Mouse (Mus musculus): ENCODE measurements around the gene Mdh1b. TPM values are rescaled to one million over a fixed set of nuclear protein-coding genes. Genes with fewer than 3 reads are reported as not detected.

Mdh1b gene
- polyA plus RNA-seq, 1 experiment from 2014 or later: not detected

DNA sequence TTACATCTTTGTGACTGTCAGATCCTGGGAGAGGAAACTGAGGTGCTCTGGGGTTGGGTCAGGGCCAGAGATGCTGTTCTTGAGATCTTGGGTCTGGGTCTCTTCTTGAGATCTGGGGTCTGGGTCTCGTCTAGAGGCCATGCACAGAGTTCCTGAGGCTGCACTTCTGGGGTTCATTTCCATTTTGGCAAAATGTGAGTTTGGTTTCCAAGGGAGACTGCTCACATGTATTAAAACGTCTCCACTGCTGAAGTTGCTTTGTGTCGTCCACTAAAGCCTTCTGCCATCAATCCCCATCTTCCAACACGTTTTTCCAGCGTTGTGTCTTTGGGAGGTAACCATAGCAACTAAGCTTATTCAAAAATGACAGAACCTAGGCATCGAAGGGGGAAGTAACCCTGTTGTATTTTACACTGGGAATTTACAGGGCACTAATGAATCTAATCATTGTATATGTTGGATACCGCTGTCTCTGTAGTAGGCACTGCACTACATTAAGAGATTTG lies 33.8 kb upstream of the Mdh1b start:
- TF ChIP-seq CTCF (IDR thresholded peaks at IDR 0.05; ENCODE audit: low read depth): no peak
- DNase-seq (no peak), ATAC-seq (ENCODE audit: insufficient read depth) (no peak)
- Histone ChIP-seq H3K4me1 (ENCODE audit: insufficient read depth) (no peaks in the 10 kb centered on the region), H3K4me3 (ENCODE audit: low read depth, low read length) (no peak overlapping the region), H3K9me3 (ENCODE audit: low read depth, low read length) (no peaks in the 10 kb centered on the region), H3K9ac (no peak overlapping the region), H3K36me3 (ENCODE audit: insufficient read depth) (no peaks in the 10 kb centered on the region), H3K27ac (ENCODE audit: low read depth) (no peak overlapping the region), H3K27me3 (ENCODE audit: insufficient read depth, low read length) (no peaks in the 10 kb centered on the region), H3K4me2 (no peak overlapping the region)
- 38% methylated on average over 7 of the region's 7 CpGs for WGBS

DNA sequence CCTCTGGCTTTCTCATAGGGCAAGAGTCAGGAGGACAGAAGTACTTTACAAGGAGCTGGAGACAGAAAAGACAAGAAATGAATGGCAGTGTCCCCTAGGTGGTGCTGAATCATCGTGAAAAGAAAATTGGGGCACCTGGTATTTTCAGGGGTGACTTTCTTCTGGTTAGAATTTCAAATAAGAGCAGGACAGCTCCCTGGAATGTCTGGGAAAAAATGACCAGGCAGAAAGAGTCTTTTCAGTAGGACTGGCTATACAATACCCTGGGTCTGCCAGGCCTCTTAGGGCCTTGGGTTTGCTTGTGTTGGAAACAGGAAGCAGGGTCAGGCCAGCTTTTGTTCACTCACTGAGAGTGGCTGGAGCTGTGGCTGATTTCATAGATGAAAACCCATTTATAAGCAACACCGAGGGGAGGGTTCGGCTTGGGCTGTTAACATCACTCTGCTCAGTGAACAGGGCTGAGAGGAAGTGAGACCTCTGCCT lies 33.1 kb upstream of the Mdh1b start:
- H3K27ac ChIP-seq (ENCODE audit: low read depth): no peak overlapping the region
- no peaks in the 10 kb centered on the region for H3K4me1 ChIP-seq (ENCODE audit: insufficient read depth)
- TF ChIP-seq CTCF (IDR thresholded peaks at IDR 0.05; ENCODE audit: low read depth): peak; percentile 58
- H3K27me3 ChIP-seq (ENCODE audit: insufficient read depth, low read length): no peaks in the 10 kb centered on the region
- no peak overlapping the region for H3K4me2 ChIP-seq
- ATAC-seq (ENCODE audit: insufficient read depth) (peak; percentile 83), DNase-seq (peak; percentile 70)
- H3K4me3 ChIP-seq (ENCODE audit: low read depth, low read length): no peak overlapping the region
- H3K9me3 ChIP-seq (ENCODE audit: low read depth, low read length): no peaks in the 10 kb centered on the region
- H3K9ac ChIP-seq: no peak overlapping the region
- no peaks in the 10 kb centered on the region for H3K36me3 ChIP-seq (ENCODE audit: insufficient read depth)
- 18% methylated on average over 3 of the region's 3 CpGs for WGBS

DNA sequence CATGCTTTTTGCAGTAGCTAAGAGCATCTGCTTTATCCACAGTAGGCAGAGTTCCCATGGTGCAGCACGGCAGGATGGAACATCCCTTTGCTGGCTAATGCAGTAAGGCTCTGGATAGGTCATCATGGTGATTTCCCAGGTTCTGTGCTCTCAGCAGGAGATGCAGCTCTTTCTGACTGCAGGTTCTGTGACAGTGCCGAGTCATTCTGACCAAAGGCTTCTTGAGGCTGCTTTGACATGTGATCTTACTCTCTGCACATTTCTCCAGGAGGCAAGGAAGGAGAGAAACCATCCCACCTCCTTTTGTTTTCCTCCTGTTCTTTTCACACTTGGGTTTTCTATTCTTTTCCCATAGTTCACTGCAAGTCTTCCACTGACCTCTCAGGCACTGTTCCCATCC lies 25.9 kb upstream of the Mdh1b start:
- Histone ChIP-seq H3K4me1 (ENCODE audit: insufficient read depth) (no peaks in the 10 kb centered on the region), H3K27me3 (ENCODE audit: insufficient read depth, low read length) (no peaks in the 10 kb centered on the region), H3K9ac (no peak overlapping the region), H3K4me2 (no peak overlapping the region), H3K36me3 (ENCODE audit: insufficient read depth) (peaks cover 21% of the 10 kb centered on the region), H3K9me3 (ENCODE audit: low read depth, low read length) (no peaks in the 10 kb centered on the region), H3K4me3 (ENCODE audit: low read depth, low read length) (no peak overlapping the region), H3K27ac (ENCODE audit: low read depth) (no peak overlapping the region)
- no peak for TF ChIP-seq CTCF (IDR thresholded peaks at IDR 0.05; ENCODE audit: low read depth)
- ATAC-seq (ENCODE audit: insufficient read depth): no peak
- DNase-seq: no peak
- WGBS: 62% methylated on average over 2 of the region's 2 CpGs

DNA sequence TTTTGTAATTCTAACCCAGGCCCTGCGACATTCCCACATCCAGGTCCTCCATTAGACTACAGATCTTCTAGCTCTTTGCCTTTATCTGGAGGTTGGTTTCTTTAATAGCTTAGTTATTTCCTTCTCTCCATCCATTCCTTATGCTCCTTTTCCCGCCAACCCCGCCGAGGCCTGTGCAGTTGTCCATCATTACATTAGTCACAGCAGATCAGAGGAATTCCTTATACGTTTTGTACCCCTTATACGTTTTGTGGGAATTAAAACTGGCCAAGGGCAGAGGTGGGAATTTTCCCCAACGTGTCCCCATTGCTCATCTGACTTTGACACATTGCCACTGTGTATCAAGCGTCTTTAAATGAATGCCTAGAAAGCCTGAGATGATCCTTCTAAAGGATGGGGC lies 322 bp downstream of the Mdh1b start:
- no peak for DNase-seq
- TF ChIP-seq CTCF (IDR thresholded peaks at IDR 0.05; ENCODE audit: low read depth): no peak
- Histone ChIP-seq H3K27me3 (ENCODE audit: insufficient read depth, low read length) (no peaks in the 10 kb centered on the region), H3K9me3 (ENCODE audit: low read depth, low read length) (no peaks in the 10 kb centered on the region), H3K4me3 (ENCODE audit: low read depth, low read length) (peak overlapping the region; percentile 73), H3K9ac (peak overlapping the region; percentile 74), H3K27ac (ENCODE audit: low read depth) (no peak overlapping the region), H3K4me2 (peak overlapping the region; percentile 68), H3K36me3 (ENCODE audit: insufficient read depth) (no peaks in the 10 kb centered on the region), H3K4me1 (ENCODE audit: insufficient read depth) (peaks cover 8% of the 10 kb centered on the region; the same call in 1 of the 2 replicates)
- WGBS: 49% methylated on average over 8 of the region's 8 CpGs
- 0 out of 2 replicates have a peak, but pooled peaks have one; percentile 45 for ATAC-seq (ENCODE audit: insufficient read depth)

DNA sequence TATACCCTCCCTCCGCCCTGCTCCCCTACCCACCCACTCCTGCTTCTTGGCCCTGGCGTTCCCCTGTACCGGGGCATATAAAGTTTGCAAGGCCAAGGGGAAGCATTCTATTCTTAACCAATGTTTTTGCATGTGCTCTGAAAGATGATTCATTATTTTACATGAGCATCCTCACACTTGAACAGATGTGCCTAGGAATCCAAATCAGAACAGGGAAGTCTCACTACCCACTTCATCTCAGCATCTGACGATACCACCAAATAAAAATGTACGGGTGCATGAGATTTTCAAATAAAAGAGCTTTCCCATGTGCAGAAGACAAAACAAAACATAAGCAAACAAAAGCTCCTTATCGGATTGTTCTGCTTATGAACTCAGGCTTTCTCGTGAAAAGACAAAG lies 10.0 kb downstream of the Mdh1b start:
- Histone ChIP-seq H3K36me3 (ENCODE audit: insufficient read depth) (no peaks in the 10 kb centered on the region), H3K27me3 (ENCODE audit: insufficient read depth, low read length) (no peaks in the 10 kb centered on the region), H3K4me2 (no peak overlapping the region), H3K27ac (ENCODE audit: low read depth) (no peak overlapping the region), H3K9ac (no peak overlapping the region), H3K4me3 (ENCODE audit: low read depth, low read length) (no peak overlapping the region), H3K4me1 (ENCODE audit: insufficient read depth) (no peaks in the 10 kb centered on the region), H3K9me3 (ENCODE audit: low read depth, low read length) (no peaks in the 10 kb centered on the region)
- DNase-seq (no peak), ATAC-seq (ENCODE audit: insufficient read depth) (no peak)
- no peak for TF ChIP-seq CTCF (IDR thresholded peaks at IDR 0.05; ENCODE audit: low read depth)
- 81% methylated on average over 7 of the region's 7 CpGs for WGBS

DNA sequence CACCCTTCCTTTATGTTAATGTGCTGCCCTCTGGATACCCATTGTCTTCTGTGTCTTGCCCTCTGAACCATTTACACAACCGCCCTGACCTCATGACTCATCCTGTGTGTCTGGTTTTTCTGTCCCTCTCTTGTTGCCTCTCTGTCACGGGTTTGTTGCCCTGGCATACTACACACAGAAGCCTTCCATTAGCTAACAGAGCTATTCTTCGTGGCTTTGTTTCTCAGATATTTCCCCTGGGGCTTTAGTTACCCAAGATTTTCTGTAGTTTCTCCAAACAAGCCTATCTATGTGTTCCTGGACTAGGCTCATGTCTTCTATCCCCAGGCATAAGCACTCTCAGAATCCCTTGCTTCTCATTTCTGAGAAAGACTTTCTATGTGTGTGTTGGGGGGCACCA lies 21.2 kb downstream of the Mdh1b start:
- 63% methylated on average over 3 of the region's 3 CpGs for WGBS
- TF ChIP-seq CTCF (IDR thresholded peaks at IDR 0.05; ENCODE audit: low read depth): no peak
- no peaks in the 10 kb centered on the region for H3K9me3 ChIP-seq (ENCODE audit: low read depth, low read length)
- no peaks in the 10 kb centered on the region for H3K4me1 ChIP-seq (ENCODE audit: insufficient read depth)
- H3K9ac ChIP-seq: no peak overlapping the region
- no peak overlapping the region for H3K4me2 ChIP-seq
- DNase-seq: no peak
- no peak overlapping the region for H3K27ac ChIP-seq (ENCODE audit: low read depth)
- no peaks in the 10 kb centered on the region for H3K36me3 ChIP-seq (ENCODE audit: insufficient read depth)
- ATAC-seq (ENCODE audit: insufficient read depth): no peak
- no peaks in the 10 kb centered on the region for H3K27me3 ChIP-seq (ENCODE audit: insufficient read depth, low read length)
- no peak overlapping the region for H3K4me3 ChIP-seq (ENCODE audit: low read depth, low read length)

DNA sequence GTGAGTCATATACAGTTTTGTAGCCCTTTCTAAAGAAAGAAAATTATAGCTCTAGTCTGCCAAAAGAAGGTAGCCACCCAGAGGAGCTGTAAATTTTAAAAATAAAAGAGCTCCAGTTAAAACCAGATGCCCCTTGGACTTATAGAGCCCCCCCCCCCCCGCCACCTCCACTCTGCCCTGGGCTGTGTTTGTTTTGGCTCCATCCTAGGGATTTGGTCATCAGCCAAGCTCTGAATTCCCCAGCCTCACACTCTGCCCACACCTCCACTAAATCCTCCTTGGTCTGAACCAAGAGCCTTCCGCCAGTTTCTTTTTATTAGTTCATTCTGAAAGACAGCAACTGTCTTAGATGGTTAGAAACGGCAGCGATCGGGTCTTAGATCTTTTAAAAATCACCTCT lies 24.4 kb downstream of the Mdh1b start:
- no peaks in the 10 kb centered on the region for H3K36me3 ChIP-seq (ENCODE audit: insufficient read depth)
- no peak overlapping the region for H3K4me3 ChIP-seq (ENCODE audit: low read depth, low read length)
- H3K9ac ChIP-seq: no peak overlapping the region
- no peak overlapping the region for H3K4me2 ChIP-seq
- H3K27me3 ChIP-seq (ENCODE audit: insufficient read depth, low read length): no peaks in the 10 kb centered on the region
- peak; percentile 49 for DNase-seq
- H3K9me3 ChIP-seq (ENCODE audit: low read depth, low read length): no peaks in the 10 kb centered on the region
- no peak overlapping the region for H3K27ac ChIP-seq (ENCODE audit: low read depth)
- H3K4me1 ChIP-seq (ENCODE audit: insufficient read depth): no peaks in the 10 kb centered on the region
- no peak for ATAC-seq (ENCODE audit: insufficient read depth)
- TF ChIP-seq CTCF (IDR thresholded peaks at IDR 0.05; ENCODE audit: low read depth): no peak
- 53% methylated on average over 5 of the region's 5 CpGs for WGBS

DNA sequence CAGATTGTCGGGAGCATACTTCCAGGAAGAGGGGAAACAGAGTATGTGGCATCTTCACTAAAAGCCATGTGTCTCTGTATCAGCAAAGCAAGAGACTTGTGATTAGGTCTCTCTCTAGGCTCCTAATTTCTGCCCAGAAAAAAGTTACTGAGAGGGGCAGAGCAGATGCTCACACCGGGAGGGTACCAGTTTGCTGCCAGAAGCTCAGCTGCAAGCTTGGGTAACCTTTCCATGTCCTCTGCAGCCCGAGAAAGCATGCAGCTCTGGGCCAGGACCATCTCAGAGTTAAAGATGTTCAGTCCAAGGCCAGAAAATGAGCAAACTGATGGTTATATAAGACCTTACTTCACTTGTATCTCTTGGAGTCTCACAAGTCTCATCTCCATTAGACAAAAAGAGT lies 33.3 kb downstream of the Mdh1b start:
- no peaks in the 10 kb centered on the region for H3K27me3 ChIP-seq (ENCODE audit: insufficient read depth, low read length)
- DNase-seq: no peak
- TF ChIP-seq CTCF (IDR thresholded peaks at IDR 0.05; ENCODE audit: low read depth): no peak
- no peak overlapping the region for H3K4me2 ChIP-seq
- no peak overlapping the region for H3K9ac ChIP-seq
- H3K9me3 ChIP-seq (ENCODE audit: low read depth, low read length): no peaks in the 10 kb centered on the region
- H3K4me1 ChIP-seq (ENCODE audit: insufficient read depth): no peaks in the 10 kb centered on the region
- H3K36me3 ChIP-seq (ENCODE audit: insufficient read depth): no peaks in the 10 kb centered on the region
- no peak overlapping the region for H3K27ac ChIP-seq (ENCODE audit: low read depth)
- no peak for ATAC-seq (ENCODE audit: insufficient read depth)
- 67% methylated on average over 3 of the region's 3 CpGs for WGBS
- H3K4me3 ChIP-seq (ENCODE audit: low read depth, low read length): no peak overlapping the region
